Mouse (Mus musculus) left cerebral cortex, adult 2 months (tissue): ENCODE measurements at regions not wholly inside any gene's neighbourhood (a gene's known extent, or its start where the extent isn't known, plus 50 kb on each side); places are given as distances from the start of the nearest gene placed in this dataset.

Source experiments
- DNase-seq, 2 experiments: peaks; one replicate each; pipeline ENCODE4 v3.0.0; 2021 to 2022; ENCODE audit warnings: low spot score in 2 of 2, mixed read lengths in 1 of 2; ENCODE audit errors: extremely low spot score in 1 of 2
- H3K27ac ChIP-seq: fragments of 200-600 bp; 2 replicates; pipeline ENCODE4 v1.8.1; 2022
- H3K4me3 ChIP-seq: fragments of 200-600 bp; 2 replicates; pipeline ENCODE4 v1.8.1; 2022
- CTCF ChIP-seq: fragments of 200-600 bp; IDR thresholded peaks from 2 replicates; pipeline ENCODE4 v1.8.1; 2022; ENCODE audit warnings: antibody characterized with exemption, mild to moderate bottlenecking, moderate library complexity
- intact Hi-C: fragments of 180-260 bp; cut with DNase I; formaldehyde crosslinking; loops from one replicate; pipeline ENCODE4 v1.15.1; 2025

GRCm38 (mm10) chr5:77464851-77465548 is 57.2 kb upstream of the Igfbp7 start:
- Histone ChIP-seq H3K27ac (no peak overlapping the region), H3K4me3 (no peak overlapping the region; the same call in 1 of the 2 replicates)
- peak; percentile 35 to 65 for DNase-seq
- intact Hi-C loops, result no loop called here
- TF ChIP-seq CTCF, result peak; percentile 77

DNA sequence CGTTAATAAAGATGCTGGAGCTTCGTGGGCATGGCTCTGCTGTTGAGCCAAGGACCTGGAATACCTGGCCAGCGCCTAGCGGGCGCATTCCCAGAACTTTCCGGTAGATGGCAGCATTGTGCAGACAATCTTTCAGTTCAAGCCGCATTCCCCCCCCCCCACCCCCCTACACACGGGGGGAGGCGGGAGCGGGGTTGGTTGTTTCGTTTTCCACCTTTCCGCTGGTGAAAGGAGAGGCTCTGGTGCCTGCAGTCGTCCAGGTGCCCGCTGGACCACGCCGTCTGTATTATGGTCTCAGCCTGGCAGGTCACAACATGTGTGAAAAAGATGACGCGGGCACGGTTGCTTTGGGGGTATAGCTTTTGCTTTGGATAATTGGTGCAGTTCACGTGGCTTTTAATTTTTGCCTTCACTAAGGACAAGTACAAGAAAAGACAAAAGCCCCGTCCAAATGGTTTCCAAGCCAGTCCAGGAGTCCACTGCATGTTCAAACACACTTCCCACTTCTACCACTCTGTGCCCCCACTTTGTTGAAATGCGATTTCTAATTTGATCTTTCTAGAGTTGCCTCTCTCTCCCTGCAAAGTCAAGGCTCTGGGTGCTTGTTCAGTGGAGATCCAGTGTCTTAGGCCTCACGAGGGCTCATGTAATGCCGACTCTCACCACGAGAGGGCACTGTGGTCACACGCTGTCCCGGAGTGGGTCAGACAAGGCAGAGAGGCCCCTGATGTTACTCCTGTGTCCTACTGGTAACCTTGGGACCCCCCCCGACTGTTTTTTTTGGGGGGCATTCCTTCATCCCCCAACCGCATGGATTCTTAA is 52.3 kb upstream of the Igfbp7 start:
- TF ChIP-seq CTCF, result peak; percentile 91
- peak overlapping the region; percentile 80 for H3K27ac ChIP-seq
- intact Hi-C loops, result loop anchor here (1.0 to 2.0 kb wide), 2 partner anchors 105 to 344 kb away; no protein-coding TSS in a partner anchor
- DNase-seq, result peak; percentile 93 to 98
- peak overlapping the region; percentile 52 for H3K4me3 ChIP-seq
